Mouse (Mus musculus) heart, postnatal 0 days (tissue): ENCODE measurements at regions not wholly inside any gene's neighbourhood (a gene's known extent, or its start where the extent isn't known, plus 50 kb on each side); places are given as distances from the start of the nearest gene placed in this dataset.

Experiments used
- CTCF ChIP-seq: IDR thresholded peaks from 2 replicates; pipeline ENCODE4 v1.5.1; 2016; ENCODE audit warnings: antibody characterized with exemption, control low read depth, low read depth
- EP300 ChIP-seq: IDR thresholded peaks from 2 replicates; pipeline ENCODE4 v1.6.1; 2016; ENCODE audit warnings: antibody characterized with exemption, low read depth

DNA sequence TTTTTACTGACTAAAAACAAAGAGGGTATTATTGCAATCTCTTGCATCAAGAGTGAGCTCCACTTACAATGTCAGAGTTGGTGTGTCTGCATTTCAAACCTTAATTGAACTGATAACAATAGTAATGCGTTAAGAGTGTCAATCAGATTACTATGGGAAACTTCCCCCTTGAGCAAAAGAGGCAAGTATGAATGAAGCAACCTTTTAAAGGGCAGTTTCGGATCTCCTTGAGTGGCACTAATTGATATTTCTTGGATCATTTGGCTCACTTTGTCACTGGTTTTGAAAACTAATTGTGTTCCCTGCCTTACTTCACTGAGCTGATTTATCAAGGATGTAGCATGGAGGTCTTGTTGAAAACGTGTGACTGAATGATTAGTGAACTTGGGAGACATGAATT lies 151.0 kb upstream of the Bmp2 start:
- TF ChIP-seq CTCF: no peak
- no peak for TF ChIP-seq EP300
